Mouse (Mus musculus) left cerebral cortex, adult 11 months (tissue): ENCODE results near the gene Rd3.

Source experiments
- DNase-seq: peaks from one replicate; pipeline ENCODE4 v3.0.0; 2022; ENCODE audit warnings: low spot score

Rd3 gene

DNA sequence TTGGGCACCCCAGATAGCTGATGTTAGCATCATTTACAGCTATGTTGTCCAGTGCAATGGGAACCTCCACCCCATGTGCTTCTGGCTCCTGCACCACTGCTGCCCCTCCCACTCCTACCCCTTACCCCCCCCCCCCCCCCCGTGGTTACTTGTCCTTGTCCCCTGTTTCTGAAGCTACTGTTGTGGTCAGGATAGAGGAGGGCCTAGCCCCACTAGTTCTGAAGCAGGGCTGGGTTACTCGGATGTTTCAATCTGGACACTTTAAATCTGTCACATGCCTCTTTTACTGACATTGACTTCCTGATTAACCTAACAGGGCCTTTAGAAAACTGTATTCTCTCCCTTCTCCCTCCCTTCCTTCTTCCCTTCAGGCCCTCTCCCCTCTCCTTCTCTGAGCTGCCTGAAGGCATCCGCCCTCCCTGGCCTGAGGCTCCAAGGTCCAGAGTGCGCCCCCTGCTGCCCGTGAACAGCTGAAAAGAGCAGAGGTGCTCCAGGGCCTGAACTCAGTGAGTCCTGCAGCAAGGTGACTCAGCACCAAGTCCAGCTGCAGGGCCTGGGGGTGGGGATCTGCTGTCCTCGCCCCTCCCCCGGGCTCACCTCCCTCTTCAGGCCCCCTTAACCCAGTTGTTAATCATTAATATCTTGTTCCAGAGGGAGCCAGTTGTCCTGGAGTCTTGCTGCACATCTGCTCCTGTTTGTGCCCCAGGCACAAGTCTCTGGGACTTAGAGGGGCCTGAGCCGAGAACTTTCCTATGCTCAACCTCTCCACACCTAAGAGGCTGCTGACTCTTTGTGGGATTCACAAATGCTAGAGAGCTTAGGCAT lies 13.0 kb upstream of the Rd3 start:
- DNase-seq = peak; percentile 55

DNA sequence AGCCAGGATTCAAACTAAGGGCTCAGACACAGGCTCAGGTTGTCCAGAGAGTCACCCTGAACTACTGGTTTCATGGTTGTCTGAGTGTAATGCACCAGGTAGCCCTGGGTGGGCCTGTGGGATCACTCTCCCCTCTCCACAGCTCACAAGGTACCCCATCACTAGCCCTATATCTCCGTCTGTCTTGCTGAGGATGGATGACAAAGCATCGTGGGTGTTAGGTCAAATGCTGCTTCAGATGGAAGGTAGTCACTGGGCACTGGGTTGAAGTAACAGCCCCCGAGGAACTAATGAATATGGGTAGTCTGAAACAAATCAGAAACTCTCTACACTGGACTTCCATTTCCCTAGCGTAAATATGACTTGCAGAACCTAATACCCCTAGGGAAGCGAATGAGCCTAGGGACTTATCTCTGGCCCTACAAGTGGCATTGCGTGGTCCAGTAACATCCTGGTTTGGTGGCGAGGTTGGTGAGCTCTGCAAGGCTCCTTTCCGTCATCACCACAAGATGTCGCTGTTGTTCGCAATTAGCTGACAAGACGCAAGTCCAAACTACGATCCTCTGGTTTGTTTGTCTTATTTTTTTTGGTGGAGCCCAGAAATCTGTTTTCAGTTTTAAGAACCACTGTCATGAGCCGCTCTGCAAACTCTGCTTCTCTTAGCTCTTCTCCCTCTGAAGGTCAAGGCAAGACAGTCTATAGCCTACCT lies 12.2 kb upstream of the Rd3 start:
- peak; percentile 64 for DNase-seq

DNA sequence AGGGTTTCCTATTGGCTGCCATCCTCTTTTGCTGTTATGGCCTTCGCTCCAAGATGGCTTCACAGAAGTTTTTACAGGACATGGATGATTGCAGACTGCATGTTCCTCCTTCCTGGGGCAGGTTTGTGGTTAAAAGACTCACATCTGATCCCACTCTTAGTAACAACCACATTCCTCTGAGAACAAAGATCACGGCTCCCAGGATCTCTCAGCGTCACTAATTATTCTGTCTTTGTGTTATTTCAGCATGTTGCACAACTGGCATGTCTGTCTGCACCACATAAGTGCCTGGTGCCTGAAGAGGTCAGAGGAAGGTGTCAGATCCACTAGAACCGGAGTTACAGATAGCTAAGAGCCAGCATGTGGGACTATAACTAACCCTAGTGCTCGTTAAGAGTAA lies 7.2 kb upstream of the Rd3 start:
- no peak for DNase-seq

DNA sequence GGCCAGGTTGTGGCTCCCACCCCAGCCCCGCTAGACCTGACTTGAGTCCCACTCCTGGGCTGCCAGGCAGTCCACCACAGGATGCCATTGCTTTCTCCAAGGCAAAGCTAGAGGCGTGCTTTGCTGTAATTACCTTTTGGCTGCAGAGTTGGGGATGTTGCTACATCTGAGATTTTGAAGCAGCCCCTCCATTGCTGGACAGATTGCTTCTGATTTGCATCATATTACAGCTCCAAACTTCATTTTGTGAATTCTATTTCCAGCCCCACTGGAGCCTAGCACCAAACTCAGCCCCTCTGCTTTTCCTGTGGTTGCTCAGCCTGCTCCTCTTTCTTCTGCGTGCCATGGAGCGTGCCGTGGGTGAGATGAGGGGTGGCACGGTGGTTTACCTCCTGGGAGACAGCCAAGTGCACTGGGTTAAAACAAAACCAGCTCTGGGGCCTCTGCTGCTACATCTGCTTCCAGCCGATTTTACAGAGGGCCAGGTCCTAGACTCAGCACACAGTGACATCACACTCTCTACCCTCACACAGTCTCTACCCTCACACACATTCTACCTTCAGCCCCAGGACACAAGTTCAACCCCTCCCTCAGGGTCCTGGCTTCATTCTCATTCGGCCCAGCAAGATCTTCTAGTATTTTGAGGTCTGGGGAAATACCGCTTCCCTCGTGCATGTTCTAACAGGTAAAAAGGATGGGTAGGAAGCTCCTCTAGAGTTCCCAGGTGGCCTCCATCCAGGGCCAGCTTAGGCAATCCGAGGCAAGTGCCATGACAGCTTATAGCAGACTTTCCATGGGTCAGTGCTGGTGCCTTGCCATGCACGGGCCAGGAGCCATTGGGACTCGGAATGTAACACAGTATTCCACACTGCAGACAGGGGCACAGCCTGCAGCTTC lies 2.4 kb upstream of the Rd3 start:
- no peak for DNase-seq

DNA sequence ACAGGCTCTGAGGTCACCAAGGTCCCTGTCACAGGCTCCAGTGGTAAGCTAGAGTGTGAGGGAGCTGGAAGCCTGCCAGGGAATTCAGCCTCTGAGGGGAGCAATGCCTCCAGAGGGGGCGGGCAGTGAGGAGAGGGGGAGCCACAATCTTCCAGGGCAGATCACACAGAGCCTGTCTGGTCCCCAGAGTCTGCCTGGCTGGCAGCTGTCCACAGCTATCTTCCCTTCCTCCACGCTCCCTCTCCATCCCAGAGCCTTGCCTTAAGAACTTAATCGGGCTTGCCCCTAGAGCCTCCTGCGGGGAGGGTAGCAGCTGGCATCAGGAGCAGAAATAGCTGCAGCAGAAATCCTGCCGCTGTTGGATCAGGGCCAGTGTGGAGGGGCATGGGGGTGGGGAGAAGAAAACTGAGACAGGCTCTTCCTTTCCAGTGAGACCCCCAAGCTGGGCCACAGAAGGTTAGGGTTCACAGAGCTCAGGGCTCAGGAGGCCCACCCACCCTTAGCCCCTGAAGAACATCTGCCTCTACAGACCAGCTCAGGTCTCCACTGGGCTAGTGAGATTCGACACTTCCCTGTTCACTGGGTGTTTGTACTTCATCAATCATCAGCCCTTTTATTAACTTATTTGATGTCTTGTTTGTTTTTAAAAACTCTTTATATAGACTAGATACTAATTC lies 4.4 kb downstream of the Rd3 start:
- no peak for DNase-seq

DNA sequence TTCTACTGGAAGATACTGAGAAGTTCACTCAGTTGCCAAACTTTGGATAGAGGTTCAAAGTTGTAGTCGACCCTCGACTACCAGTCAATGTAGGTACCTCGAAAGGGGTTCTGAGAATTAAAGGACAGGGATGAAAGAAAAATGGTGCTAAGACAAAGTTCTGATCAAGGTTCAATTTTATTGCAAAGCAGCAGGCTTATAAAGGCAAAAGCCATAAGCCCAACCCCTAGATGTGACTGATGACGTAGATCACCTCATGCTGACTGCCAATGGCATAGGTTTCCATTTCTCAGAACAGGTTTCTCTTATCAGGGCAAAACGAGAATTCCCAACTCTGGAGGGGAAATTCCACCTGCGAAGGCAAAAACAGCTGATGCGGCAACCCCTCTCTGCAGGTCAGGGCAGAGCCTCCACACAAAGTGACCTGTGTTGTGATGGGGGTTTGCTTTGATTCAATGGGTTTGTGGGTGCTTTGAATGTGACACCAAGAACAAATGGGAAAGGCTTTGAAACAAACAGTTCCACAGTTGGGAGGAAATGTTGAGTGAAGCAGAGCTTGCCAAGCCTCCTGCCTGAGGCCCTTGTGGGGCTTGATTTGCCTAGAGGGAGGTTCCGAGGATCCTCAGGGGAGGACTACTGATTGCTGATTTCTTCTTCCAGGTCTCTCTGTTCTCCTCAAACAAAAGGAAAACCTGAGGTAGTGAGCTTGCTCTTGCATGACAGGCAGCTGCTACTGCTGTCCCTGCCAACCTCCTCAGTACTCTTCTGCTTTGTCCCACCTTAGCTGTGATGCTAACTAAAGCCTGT lies 9.7 kb downstream of the Rd3 start:
- no peak for DNase-seq

DNA sequence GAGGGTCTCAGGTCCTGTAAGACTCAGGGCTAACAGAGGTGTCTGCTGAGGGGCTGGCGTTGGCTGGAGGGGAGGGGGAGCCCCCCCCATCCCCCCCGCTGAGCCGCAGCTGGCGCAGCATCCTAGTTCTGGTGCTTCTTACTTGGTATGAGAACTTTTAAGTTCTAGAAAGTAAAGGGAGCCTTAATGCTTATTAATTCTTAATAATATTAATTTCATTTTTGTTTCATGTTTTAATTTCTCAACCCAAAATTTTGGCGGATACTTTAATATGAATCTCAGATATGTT lies 10.3 kb downstream of the Rd3 start:
- no peak for DNase-seq

DNA sequence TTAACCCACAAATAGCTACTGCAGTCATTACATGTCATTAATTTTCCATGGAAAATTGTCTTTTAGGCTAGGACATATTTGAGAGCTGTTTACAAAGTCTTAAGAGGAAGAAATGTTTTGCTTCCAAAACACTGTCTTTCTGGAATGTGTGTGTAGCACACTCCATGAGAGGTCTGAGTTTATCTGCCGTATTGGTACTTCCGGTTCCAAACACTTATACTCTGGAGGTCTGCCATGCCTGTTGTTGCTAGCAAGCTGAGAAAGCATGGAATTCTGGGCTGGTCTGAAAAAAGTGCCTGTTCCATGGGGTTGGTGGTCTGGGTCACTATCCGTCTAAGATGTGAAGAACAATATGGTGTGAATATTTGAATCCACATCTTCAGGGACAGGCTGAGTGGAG lies 11.5 kb downstream of the Rd3 start:
- no peak for DNase-seq

DNA sequence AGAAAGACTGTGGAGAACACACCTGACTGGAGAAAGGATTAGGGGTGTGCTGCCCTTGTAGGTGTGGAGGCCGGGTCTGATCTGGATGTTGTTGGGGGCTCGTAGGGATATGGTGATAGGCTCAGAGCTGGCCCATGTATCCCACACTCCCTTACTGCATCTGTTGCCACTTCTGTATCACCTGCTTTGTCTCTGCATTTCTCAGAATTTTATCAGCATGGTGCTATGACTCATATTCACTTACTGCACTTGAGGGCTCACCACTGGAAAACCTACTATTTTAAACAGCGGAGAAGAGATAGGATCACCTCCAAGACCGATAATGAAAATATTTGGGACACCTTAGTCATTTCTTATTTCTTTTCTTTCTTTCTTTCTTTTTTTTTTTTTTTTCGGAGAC lies 11.9 kb downstream of the Rd3 start:
- DNase-seq = no peak

DNA sequence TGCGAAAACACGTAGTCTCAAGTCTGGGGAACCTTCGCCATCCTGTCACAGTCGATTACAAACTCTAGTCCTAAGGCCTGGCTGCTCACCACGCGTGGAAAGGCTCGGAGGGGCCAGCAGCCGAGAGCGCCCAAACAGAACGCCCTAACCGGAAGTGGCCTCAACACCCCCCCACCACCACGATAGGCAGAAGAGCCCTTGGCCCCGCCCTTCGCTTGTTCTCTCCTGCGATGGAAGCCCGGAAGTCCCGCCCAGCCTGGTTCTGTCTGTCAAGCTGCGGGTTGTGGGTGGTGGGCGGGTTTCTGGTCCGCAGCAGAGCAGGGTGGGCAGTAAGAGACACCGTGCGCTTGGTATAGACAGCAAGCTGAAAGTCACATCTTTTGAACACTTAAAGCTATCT lies 12.8 kb downstream of the Rd3 start:
- DNase-seq = peak; percentile 94

DNA sequence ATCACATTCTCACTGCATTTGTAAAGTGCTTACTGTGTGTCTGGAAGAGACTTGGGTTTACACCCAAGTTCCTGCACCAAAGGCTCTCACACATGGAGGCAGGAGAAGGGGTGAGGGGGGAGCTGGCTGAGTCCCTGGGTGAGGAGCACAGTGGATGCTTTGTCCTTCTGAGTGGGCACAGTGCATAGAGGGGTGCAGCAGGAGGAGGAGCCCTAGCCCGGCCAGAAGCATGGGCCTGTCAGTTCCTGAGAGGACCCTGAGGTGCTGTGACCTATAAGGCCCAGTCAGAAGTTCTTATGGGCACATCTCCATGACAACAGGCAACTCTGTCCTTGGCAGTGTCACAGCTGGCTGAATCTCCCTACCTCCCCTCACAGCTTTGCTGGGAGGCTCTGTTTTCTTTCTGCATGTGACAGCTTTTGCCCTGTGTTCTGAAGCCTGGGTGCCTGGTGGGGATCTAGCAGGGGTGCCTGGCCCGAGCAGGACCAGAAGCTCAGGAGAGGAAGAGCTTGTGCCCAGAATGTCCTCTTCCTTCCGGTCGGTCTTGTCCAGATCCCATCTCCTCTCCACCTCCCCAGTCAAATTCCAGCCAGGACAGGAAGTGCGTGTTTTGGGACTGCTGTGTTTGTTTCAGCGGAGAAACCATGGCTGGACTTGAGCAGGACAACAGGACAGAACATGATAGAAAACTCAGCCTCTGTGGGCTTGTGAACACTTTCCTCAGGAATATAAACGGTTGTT lies 15.0 kb downstream of the Rd3 start:
- DNase-seq = no peak

DNA sequence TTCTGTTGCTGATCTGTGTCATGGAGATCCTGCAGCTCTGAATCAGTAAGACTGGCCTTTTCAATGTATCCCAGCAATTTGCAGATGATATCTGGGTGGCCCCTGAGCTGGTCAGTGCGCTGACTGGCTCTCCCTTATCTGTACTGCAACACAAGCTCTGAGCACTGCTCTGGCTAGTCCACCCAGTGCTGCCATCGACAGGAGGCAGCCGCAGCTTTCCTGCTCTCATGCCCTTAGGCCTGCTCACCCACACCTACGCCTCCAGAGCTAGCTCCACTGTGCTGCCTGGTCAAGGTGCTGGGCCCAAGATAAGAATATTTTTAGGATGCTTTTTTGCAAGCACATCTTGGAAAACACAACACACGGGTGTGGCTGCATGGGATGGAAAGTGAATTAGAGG lies 17.3 kb downstream of the Rd3 start:
- DNase-seq = no peak

DNA sequence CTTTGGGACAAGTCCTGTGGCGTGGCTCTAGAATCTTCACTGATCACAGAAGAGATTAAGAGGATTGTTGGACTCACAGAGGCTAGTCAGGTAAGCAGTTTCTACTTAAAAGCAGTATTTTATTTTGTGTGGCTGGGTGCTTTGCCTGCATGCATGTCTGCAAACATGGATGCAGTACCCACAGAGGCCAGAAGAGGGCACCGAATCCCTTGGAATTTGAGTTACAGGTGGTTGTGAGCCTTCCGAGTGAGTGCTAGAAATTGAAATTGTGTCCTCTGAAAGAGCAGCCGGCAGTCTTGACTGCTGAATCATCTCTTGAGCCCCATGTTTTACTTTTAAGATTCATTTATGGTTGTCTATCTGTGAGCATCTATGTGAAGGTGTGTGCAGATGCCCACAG lies 18.3 kb downstream of the Rd3 start:
- no peak for DNase-seq

DNA sequence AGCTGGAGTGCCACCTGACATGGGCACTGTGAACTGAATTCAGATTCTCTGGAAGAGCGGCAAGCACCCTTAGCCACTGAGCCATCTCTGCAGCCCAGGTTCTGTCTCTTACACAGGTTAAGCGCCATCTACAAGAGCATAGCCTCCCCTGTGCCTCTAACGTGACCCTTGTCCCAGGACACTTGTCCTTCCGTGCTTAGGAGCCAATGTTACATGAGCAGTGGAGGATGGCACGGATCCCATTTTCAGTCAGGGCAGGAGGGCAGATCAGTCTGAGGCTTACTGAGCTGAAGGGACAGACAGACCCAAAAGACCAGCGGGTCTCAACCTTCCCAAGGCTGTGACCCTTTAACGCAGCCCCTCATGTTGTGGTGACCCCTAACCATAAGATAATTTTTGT lies 18.7 kb downstream of the Rd3 start:
- DNase-seq = no peak

DNA sequence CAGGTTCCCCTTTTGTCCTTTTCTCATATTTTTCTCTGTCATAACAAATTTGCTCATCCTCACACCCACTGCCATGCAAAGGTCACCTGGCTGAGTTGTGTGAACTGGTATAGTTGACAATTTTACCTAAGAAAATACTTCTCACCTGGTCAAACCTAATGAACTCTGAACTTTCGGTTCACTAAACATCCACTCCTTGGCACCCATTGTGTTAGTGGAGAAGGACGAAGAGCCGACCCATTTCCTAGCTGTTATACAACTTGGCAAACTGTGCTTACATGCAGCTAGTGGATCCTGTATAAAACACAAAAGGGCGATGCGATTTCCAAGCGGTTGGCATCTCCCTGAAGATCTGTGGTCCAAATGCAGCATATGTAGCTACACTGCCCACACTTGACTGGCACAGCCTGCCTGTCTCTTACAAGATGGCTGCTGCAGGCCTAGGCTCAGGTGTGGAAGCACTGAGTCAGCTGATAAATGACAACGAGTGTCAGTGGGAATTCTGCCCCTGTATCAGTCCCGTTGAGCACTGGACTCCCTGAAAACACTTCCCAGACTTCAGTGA lies 19.5 kb downstream of the Rd3 start:
- DNase-seq = no peak

DNA sequence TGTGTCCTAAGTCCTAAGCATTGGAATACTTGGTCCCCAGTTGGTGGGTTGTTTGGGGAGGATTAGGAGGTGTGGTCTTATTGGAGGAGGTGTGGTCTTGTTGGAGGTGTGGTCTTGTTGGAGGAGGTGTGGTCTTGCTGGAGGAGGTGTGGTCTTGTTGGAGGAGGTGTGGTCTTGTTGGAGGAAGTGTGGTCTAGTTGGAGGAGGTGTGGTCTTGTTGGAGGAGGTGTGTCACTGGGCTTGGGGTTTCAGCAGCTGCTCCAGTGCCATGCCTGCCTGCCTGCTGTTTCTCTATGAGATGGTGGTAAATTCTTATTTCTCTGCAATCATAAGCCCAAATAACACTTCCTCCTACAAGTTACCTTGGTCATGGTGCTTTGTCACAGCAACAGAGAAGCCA lies 21.9 kb downstream of the Rd3 start:
- DNase-seq = no peak
